Mouse (Mus musculus) gastrocnemius, adult 8-10 months (tissue): ENCODE results near the gene Tsc22d3. TPM values are rescaled to one million over a fixed set of nuclear protein-coding genes. Genes with fewer than 3 reads are reported as not detected.
"Not testable (repeated sequence)": the region's sequence is repeated elsewhere in the genome, so short reads cannot be mapped to it uniquely, and the experiment has no call there.

ENCODE experiments used
- DNase-seq, 2 experiments: peaks; one replicate each; pipeline ENCODE4 v3.0.0; 2022; ENCODE audit warnings: low spot score in 2 of 2
- total RNA-seq, 4 experiments: library from RNA; stranded (reverse); gene quantifications; 2 replicates each; pipeline ENCODE4 v1.2.4; 2022

Gene Tsc22d3
- total RNA-seq, 4 experiments from 2014 or later, result 249 to 357 (median 312) TPM

GRCm38 (mm10) chrX:140501401-140502301 lies 98.8 kb downstream of the Tsc22d3 start:
- DNase-seq, result no peak

- no peak for DNase-seq
These were observed 100.2 kb downstream of the Tsc22d3 start for GRCm38 (mm10) chrX:140500306-140500705.

- DNase-seq, result not testable (repeated sequence)
These were observed 102.0 kb downstream of the Tsc22d3 start for GRCm38 (mm10) chrX:140498431-140498830.

- DNase-seq, result no peak
These were observed 106.3 kb downstream of the Tsc22d3 start for GRCm38 (mm10) chrX:140494170-140494569.

- DNase-seq, result no peak
These were observed 106.9 kb downstream of the Tsc22d3 start for GRCm38 (mm10) chrX:140493527-140494029.

- peak; percentile 26 to 27 for DNase-seq
These were observed 108.4 kb downstream of the Tsc22d3 start for GRCm38 (mm10) chrX:140491884-140492571.

- DNase-seq, result no peak
These were observed 110.3 kb downstream of the Tsc22d3 start for GRCm38 (mm10) chrX:140490203-140490602.

Other genes starting within 250 kb of the Tsc22d3 start
- 10 to 100 TPM; 36.7 to 39.6 (median 38.5) TPM for gene Prps1, start 144.0 kb downstream of the Tsc22d3 start, total RNA-seq
- gene Mid2, start 63.9 kb upstream of the Tsc22d3 start, total RNA-seq, result 1 to 10 TPM; 4.9 to 6.7 (median 5.7) TPM
- gene Tex13b, start 212.8 kb upstream of the Tsc22d3 start, total RNA-seq, result not detected